Mouse (Mus musculus) G1E (cell line): ENCODE data around the gene Mtor. TPM values are rescaled to one million over a fixed set of nuclear protein-coding genes. Genes with fewer than 3 reads are reported as not detected.

ENCODE experiments used
- ATAC-seq: 2 replicates; pipeline ENCODE4 v1.8.0; 2016; ENCODE audit warnings: mild to moderate bottlenecking; ENCODE audit not compliant: insufficient number of reproducible peaks, poor library complexity, low FRiP score, severe bottlenecking; ENCODE audit errors: extremely low read depth
- DNase-seq: peaks from one replicate; pipeline ENCODE4 v3.0.0; 2012; ENCODE audit warnings: low spot score
- H3K27me3 ChIP-seq: 2 replicates; pipeline ENCODE4 v1.6.1; 2012; ENCODE audit warnings: mild to moderate bottlenecking, low read length, inconsistent platforms; ENCODE audit not compliant: insufficient read depth
- H3K36me3 ChIP-seq: replicated peaks from 2 replicates; pipeline ENCODE3; 2012; ENCODE audit warnings: mild to moderate bottlenecking, inconsistent platforms
- H3K4me1 ChIP-seq: 2 replicates; pipeline ENCODE4 v1.6.1; 2012; ENCODE audit warnings: low read depth, low read length, inconsistent platforms, mixed read lengths; ENCODE audit not compliant: insufficient read depth
- H3K4me3 ChIP-seq: 2 replicates; pipeline ENCODE4 v1.5.1; 2012; ENCODE audit warnings: low read depth, mild to moderate bottlenecking, inconsistent platforms, low read length, moderate library complexity, mixed read lengths
- H3K9me3 ChIP-seq: replicated peaks from 2 replicates; pipeline ENCODE4 v1.6.1; 2012; ENCODE audit warnings: inconsistent platforms
- CTCF ChIP-seq: IDR thresholded peaks from 2 replicates; pipeline ENCODE4 v1.5.1; 2012; ENCODE audit warnings: low read depth, low read length, inconsistent platforms, mixed read lengths
- GATA1 ChIP-seq: IDR thresholded peaks from 2 replicates; pipeline ENCODE4 v1.6.1; 2012; ENCODE audit warnings: borderline replicate concordance, low read length, inconsistent platforms, mixed read lengths
- GATA2 ChIP-seq: IDR thresholded peaks from 2 replicates; pipeline ENCODE4 v1.6.1; 2012; ENCODE audit warnings: low read depth, low read length, inconsistent platforms, borderline replicate concordance
- POLR2AphosphoS5 ChIP-seq: IDR thresholded peaks from 2 replicates; pipeline ENCODE4 v1.6.1; 2012; ENCODE audit warnings: low read depth, low read length, inconsistent platforms; ENCODE audit not compliant: insufficient replicate concordance
- TAL1 ChIP-seq: conservative IDR thresholded peaks from 2 replicates; pipeline ENCODE4 v1.6.1; 2012; ENCODE audit warnings: low read depth, low read length, inconsistent platforms, mixed read lengths
- polyA plus RNA-seq: library from polyadenylated mRNA; stranded (reverse); fragments of >175 nt; gene quantifications from 2 replicates; pipeline ENCODE4 v1.2.3, GENCODE M21; 2012
- total RNA-seq, 2 experiments: library from RNA; stranded (forward) in 1 of 2; stranded (reverse) in 1 of 2; fragments of 200-1000 nt in 1 of 2; fragments of >200 nt in 1 of 2; fragmentation: Nextera tagmentation in 1 of 2; gene quantifications; 2 replicates each; pipeline ENCODE4 v1.2.3; 2014 to 2017

Mtor gene
- total and polyA plus RNA-seq, 3 experiments, result 11.3 to 41.7 (median 13.8) TPM

GRCm38 (mm10) chr4:148531341-148531740 lies 82.9 kb downstream of the Mtor start:
- peaks cover 89% of the 10 kb centered on the region for H3K36me3 ChIP-seq

GRCm38 (mm10) chr4:148532516-148532915 lies 84.1 kb downstream of the Mtor start:
- Histone ChIP-seq H3K9me3 (no peaks in the 10 kb centered on the region), H3K36me3 (peaks cover 89% of the 10 kb centered on the region), H3K4me3 (no peak overlapping the region), H3K4me1 (peaks cover 2% of the 10 kb centered on the region; the same call in 1 of the 2 replicates), H3K27me3 (no peaks in the 10 kb centered on the region)
- ATAC-seq (no peak), DNase-seq (no peak)
- TF ChIP-seq POLR2AphosphoS5 (no peak), TAL1 (no peak), CTCF (no peak), GATA1 (no peak), GATA2 (no peak)

More at GRCm38 (mm10) chr4:148531341-148531740, 82.9 kb downstream of the Mtor start:
- H3K4me1 ChIP-seq, result peaks cover 2% of the 10 kb centered on the region; the same call in 1 of the 2 replicates
- no peak overlapping the region for H3K4me3 ChIP-seq
- DNase-seq (no peak), ATAC-seq (no peak)
- TF ChIP-seq POLR2AphosphoS5 (no peak), TAL1 (no peak), GATA2 (no peak), CTCF (no peak), GATA1 (no peak)
- H3K9me3 ChIP-seq, result no peaks in the 10 kb centered on the region
- no peaks in the 10 kb centered on the region for H3K27me3 ChIP-seq

- TF ChIP-seq GATA2 (no peak), TAL1 (no peak), CTCF (no peak), GATA1 (no peak), POLR2AphosphoS5 (no peak)
- Histone ChIP-seq H3K27me3 (no peaks in the 10 kb centered on the region), H3K36me3 (peaks cover 91% of the 10 kb centered on the region), H3K4me1 (peaks cover 2% of the 10 kb centered on the region; the same call in 1 of the 2 replicates), H3K9me3 (no peaks in the 10 kb centered on the region), H3K4me3 (no peak overlapping the region)
- ATAC-seq (no peak), DNase-seq (no peak)
These were observed 85.4 kb downstream of the Mtor start for GRCm38 (mm10) chr4:148533613-148534328.

- ATAC-seq (no peak), DNase-seq (no peak)
- H3K4me1 ChIP-seq, result peaks cover 2% of the 10 kb centered on the region; the same call in 1 of the 2 replicates
- no peaks in the 10 kb centered on the region for H3K9me3 ChIP-seq
- no peaks in the 10 kb centered on the region for H3K27me3 ChIP-seq
- TF ChIP-seq GATA2, result no peak
- TF ChIP-seq TAL1, result no peak
- TF ChIP-seq POLR2AphosphoS5, result no peak
- TF ChIP-seq GATA1, result no peak
- TF ChIP-seq CTCF, result no peak
- peaks cover 94% of the 10 kb centered on the region for H3K36me3 ChIP-seq
- no peak overlapping the region for H3K4me3 ChIP-seq
These were observed 87.5 kb downstream of the Mtor start for GRCm38 (mm10) chr4:148535876-148536275.

GRCm38 (mm10) chr4:148549106-148549505 lies 100.7 kb downstream of the Mtor start:
- TF ChIP-seq GATA1, result no peak
- no peak for TF ChIP-seq CTCF
- no peak for TF ChIP-seq POLR2AphosphoS5
- TF ChIP-seq GATA2, result no peak
- TF ChIP-seq TAL1, result no peak
- Histone ChIP-seq H3K9me3 (no peaks in the 10 kb centered on the region), H3K4me1 (no peaks in the 10 kb centered on the region), H3K4me3 (no peak overlapping the region), H3K27me3 (no peaks in the 10 kb centered on the region), H3K36me3 (peaks cover 89% of the 10 kb centered on the region)
- no peak for ATAC-seq
- no peak for DNase-seq

- DNase-seq (no peak), ATAC-seq (no peak)
- TF ChIP-seq CTCF (no peak), GATA2 (no peak), POLR2AphosphoS5 (no peak), TAL1 (no peak), GATA1 (no peak)
- no peaks in the 10 kb centered on the region for H3K9me3 ChIP-seq
- peaks cover 71% of the 10 kb centered on the region for H3K36me3 ChIP-seq
- H3K4me1 ChIP-seq, result peaks cover 11% of the 10 kb centered on the region
- no peaks in the 10 kb centered on the region for H3K27me3 ChIP-seq
- H3K4me3 ChIP-seq, result peak overlapping the region; percentile 80
These were observed 109.4 kb downstream of the Mtor start for GRCm38 (mm10) chr4:148557766-148558165.
